Mouse (Mus musculus) bone marrow, adult 2 months (tissue): Measurements from ENCODE around the gene Elavl4.

Source experiments
- CTCF ChIP-seq: fragments of 200-500 bp; IDR thresholded peaks from 2 replicates; pipeline ENCODE4 v1.5.1; 2011; ENCODE audit warnings: low read length, control low read depth; ENCODE audit not compliant: control insufficient read depth, insufficient read depth
- POLR2A ChIP-seq: fragments of 200-500 bp; IDR thresholded peaks from 2 replicates; pipeline ENCODE4 v1.6.1; 2011; ENCODE audit warnings: low read depth, mild to moderate bottlenecking, control low read depth, low read length, borderline replicate concordance; ENCODE audit not compliant: control insufficient read depth

DNA sequence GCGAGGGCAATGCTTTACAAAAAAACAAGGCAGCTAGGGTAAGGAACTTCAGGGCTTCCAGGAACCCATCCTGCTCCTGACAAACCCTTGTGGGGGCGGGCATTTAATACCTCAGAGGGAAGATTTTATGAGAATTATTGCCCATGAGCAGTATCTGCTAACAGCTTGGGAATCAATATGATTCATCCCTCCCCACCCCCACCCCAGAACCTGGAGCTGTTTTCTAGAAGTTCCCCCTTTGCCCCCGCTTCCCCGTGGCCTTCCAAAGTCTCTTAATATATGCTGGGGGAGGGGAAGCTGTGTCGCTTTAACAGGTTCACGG lies 892 bp downstream of the Elavl4 start:
- TF ChIP-seq POLR2A: no peak
- TF ChIP-seq CTCF: no peak
